Mouse (Mus musculus) heart, postnatal 14 days (tissue): Measurements from ENCODE around the gene Ahnak. TPM values are rescaled to one million over a fixed set of nuclear protein-coding genes. Genes with fewer than 3 reads are reported as not detected.
"Not testable (repeated sequence)": the region's sequence is repeated elsewhere in the genome, so short reads cannot be mapped to it uniquely, and the experiment has no call there.

Experiments used
- DNase-seq, 2 experiments: peaks; one replicate each; pipeline ENCODE4 v3.0.0; 2021 to 2022
- intact Hi-C: fragments of 180-260 bp; cut with DNase I; formaldehyde crosslinking; loops from one replicate; pipeline ENCODE4 v1.15.1; 2025
- total RNA-seq, 2 experiments: library from RNA; stranded (reverse); gene quantifications; 2 replicates each; pipeline ENCODE4 v1.2.3; 2021

Gene Ahnak
- total RNA-seq, 2 experiments from 2014 or later = 288 to 310 TPM

DNA sequence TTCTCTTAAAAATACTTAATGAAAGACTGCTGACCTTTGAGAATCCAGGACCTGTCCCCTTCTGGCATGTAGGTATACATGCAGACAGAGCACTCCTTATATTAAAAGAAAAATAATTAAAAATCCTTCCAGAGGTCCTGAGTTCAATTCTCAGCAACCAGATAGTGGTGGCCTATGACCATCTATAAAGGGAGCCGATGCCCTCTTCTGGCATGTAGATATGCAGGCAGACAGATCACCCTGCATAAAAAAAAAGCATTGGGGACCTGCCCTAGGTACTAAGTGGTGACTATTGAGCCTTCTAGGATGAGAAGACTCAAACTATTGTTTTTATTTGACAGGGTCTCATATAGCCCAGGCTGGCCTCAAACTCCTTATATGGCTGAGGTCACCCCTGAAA, 119.5 kb downstream of the Ahnak start:
- no peak for DNase-seq
- intact Hi-C loops = loop anchor here (10.0 kb wide), 1 partner anchor 384 kb away; the partner anchor contains the start of gene Slc3a2

DNA sequence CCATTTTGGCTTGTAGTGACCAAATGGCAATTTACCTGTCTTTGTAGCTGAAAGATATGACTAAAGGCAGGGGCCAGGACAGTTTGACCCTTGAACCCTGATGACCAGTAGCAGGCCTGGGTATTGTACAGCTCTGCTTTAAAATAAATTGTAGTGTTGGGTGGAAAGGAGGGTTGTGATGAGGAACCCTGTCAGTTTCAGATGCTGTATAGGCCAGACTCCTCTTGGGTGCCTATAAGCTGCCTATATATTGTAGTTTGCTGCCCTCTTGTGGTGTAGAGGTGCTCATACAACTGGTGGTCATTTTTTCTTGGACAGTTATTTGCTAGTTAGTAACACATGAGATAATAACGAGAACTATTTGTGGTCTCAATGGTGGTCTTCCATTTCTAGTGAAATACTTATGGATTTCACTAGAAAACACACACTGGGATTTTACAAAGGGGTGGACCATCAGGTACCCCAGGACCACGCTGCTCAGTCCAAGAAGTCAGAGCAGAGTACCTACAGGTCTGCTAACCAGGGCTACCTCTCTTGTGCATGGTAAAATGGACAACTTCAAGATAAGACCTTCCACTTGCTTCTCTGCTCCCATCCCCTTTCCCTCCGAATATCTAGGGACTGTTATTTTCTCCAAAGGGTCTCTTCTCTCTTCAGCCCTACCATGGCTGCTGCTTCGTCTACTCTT, 121.2 kb downstream of the Ahnak start:
- intact Hi-C loops = loop anchor here (1.0 to 2.0 kb wide), 2 partner anchors 134 to 254 kb away; no protein-coding TSS in a partner anchor
- DNase-seq = peak; percentile 11 to 58

DNA sequence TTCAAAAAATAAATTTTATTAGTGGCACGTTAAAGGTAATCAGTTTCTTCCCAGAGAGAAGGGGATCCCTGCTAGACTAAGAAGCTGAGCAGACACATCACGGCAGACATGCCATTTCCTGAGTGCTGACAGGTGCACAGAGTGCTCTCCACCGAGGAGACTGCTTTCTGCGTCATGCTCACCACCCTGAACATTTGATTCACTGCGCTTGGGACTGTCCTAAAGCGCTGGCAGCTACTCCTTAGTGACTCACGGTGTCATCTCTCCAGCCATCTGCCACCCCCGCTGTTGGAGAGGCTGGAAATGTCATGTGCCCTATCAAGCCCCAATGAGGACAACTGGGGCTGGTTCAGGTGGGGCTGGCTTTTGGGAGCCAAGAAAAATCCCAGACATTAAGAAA, 123.0 kb downstream of the Ahnak start:
- no peak for DNase-seq
- intact Hi-C loops = no loop called here

- intact Hi-C loops = no loop called here
- no peak for DNase-seq
Observed at GRCm38 (mm10) chr19:9116268-9116667, 127.2 kb downstream of the Ahnak start.

DNA sequence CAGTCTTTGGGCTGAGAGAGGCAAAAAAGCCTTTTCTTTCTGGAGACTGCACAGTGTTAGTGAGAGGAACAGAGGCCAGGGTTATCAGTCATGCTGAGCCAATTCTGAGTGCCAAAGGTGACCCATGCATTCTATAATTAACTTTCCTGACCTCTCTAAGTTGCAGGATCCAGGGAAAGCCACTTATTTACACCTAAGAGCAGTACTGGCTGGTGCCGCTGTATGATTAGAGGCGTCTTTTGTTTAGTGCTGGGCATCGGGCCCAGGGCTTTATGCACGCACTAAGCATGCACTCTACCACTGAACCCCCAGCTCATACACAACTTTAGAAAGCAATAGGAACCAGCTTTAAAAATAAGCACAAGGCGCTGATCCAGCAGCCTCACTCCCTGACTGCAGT, 128.2 kb downstream of the Ahnak start:
- no peak for DNase-seq
- intact Hi-C loops = no loop called here

DNA sequence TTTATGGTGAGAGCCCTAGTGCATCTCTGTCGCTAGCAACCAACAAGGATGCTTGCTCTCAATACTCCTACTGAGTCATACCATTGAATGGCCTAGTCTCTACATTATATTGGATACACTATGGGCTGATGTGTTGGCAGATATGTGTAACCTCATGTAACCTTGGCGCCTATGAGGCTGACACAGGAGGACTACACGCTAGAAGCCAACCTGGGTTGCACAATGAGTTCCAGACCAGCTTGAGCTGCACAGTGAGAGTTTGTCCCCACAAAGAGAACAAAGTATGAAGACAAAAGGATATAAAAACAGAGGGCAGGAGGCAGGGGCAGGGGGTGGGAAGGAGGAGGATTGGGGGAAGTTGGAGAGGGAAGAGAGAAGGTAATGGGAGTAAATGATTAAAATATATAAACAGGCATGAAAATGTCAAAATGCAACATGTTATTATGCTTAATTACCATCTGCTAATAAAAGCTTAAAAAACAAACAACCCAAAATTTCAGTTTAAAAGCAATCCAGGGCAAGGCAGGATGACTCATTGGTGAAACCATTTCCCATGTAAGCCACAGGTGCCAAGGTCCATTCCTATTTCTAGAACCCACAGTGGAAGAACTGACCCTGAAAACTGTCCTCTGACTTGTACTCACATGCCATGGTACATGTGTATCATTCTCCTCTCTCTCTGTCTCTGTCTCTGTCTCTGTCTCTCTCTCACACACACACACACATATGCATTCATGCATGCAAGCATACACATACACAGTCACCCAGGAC, 130.8 kb downstream of the Ahnak start:
- intact Hi-C loops = no loop called here

GRCm38 (mm10) chr19:9122390-9122789, 133.3 kb downstream of the Ahnak start:
- intact Hi-C loops = no loop called here

More for the DNA sequence above, 130.8 kb downstream of the Ahnak start:
- no peak for DNase-seq

DNA sequence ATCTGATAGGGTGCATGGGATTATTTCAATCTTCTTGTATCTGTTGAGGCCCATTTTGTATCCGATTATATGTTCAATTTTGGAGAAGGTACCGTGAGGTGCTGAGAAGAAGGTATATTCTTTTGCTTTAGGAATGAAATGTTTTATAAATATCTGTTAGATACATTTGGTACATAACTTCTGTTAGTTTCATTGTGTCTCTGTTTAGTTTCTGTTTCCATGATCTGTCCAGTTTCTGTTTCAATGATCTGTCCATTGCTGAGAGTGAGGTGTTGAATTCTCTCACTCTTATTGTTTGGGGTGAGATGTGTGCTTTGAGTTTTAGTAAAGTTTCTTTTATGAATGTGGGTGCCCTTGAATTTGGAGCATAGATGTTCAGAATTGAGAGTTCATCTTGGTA, 134.9 kb downstream of the Ahnak start:
- intact Hi-C loops, DNase-seq: not testable (repeated sequence)

More at GRCm38 (mm10) chr19:9122390-9122789, 133.3 kb downstream of the Ahnak start:
- DNase-seq = no peak

Other genes starting within 250 kb of the Ahnak start
- gene 1700092M07Rik, start 248.6 kb upstream of the Ahnak start, total RNA-seq = under 1 TPM in 1 of 2 experiments, not detected in 1; 0.95 TPM
- 10 to 100 TPM; 37.4 to 40.5 TPM for gene Stx5a, start 247.9 kb upstream of the Ahnak start, total RNA-seq
- 10 to 100 TPM; 59.3 to 59.5 TPM for gene Nxf1, start 232.2 kb upstream of the Ahnak start, total RNA-seq
- gene Tmem223, start 218.3 kb upstream of the Ahnak start, total RNA-seq = 100 to 1,000 TPM; 110 to 121 TPM
- 10 to 100 TPM; 15.7 to 17.9 TPM for gene Tmem179b, start 214.8 kb upstream of the Ahnak start, total RNA-seq
- gene Taf6l, start 202.9 kb upstream of the Ahnak start, total RNA-seq = 1 to 10 TPM; 7.2 to 8.9 TPM
- 10 to 100 TPM; 53.9 to 63.0 TPM for gene Polr2g, start 190.7 kb upstream of the Ahnak start, total RNA-seq
- 1 to 10 TPM; 1.2 to 2.3 TPM for gene Zbtb3, start 186.7 kb upstream of the Ahnak start, total RNA-seq
- 10 to 100 TPM; 15.1 to 15.4 TPM for gene Ttc9c, start 170.0 kb upstream of the Ahnak start, total RNA-seq
- 10 to 100 TPM; 48.5 to 51.1 TPM for gene Hnrnpul2, start 169.3 kb upstream of the Ahnak start, total RNA-seq
- gene AC129217.1, start 159.5 kb upstream of the Ahnak start, total RNA-seq = not detected
- 10 to 100 TPM; 21.3 to 28.0 TPM for gene Bscl2, start 151.8 kb upstream of the Ahnak start, total RNA-seq
- not detected for gene Gng3, start 150.1 kb upstream of the Ahnak start, total RNA-seq
- gene Lrrn4cl, start 138.5 kb upstream of the Ahnak start, total RNA-seq = 1 to 10 TPM; 3.4 to 5.4 TPM
- 100 to 1,000 TPM; 109 to 116 TPM for gene Ubxn1, start 117.8 kb upstream of the Ahnak start, total RNA-seq
- 10 to 100 TPM; 53.3 to 53.8 TPM for gene Uqcc3, start 108.4 kb upstream of the Ahnak start, total RNA-seq
- 1 to 10 TPM; 3.9 to 6.1 TPM for gene Lbhd1, start 105.6 kb upstream of the Ahnak start, total RNA-seq
- gene Gm49403, start 105.4 kb upstream of the Ahnak start, total RNA-seq = not detected
- gene 1810009A15Rik, start 100.4 kb upstream of the Ahnak start, total RNA-seq = 10 to 100 TPM; 16.0 to 16.4 TPM
- gene Gm49416, start 100.4 kb upstream of the Ahnak start, total RNA-seq = 1 to 10 TPM in 1 of 2 experiments, not detected in 1; 1.2 TPM
- 10 to 100 TPM; 12.3 to 12.9 TPM for gene Ints5, start 96.3 kb upstream of the Ahnak start, total RNA-seq
- 10 to 100 TPM; 60.6 to 63.7 TPM for gene Ganab, start 91.2 kb upstream of the Ahnak start, total RNA-seq
- gene B3gat3, start 68.9 kb upstream of the Ahnak start, total RNA-seq = 10 to 100 TPM; 37.1 to 38.0 TPM
- 10 to 100 TPM; 12.4 to 12.7 TPM for gene Rom1, start 59.9 kb upstream of the Ahnak start, total RNA-seq
- 10 to 100 TPM; 12.5 to 16.2 TPM for gene Eml3, start 59.7 kb upstream of the Ahnak start, total RNA-seq
- gene Mta2, start 47.4 kb upstream of the Ahnak start, total RNA-seq = 10 to 100 TPM; 42.1 to 44.8 TPM
- gene Tut1, start 35.4 kb upstream of the Ahnak start, total RNA-seq = 1 to 10 TPM; 7.6 TPM
- 100 to 1,000 TPM; 220 to 273 TPM for gene Eef1g, start 22.2 kb upstream of the Ahnak start, total RNA-seq
- gene Scgb1a1, start 98.7 kb downstream of the Ahnak start, total RNA-seq = 100 to 1,000 TPM in 1 of 2 experiments, not detected in 1; 233 TPM
- 10 to 100 TPM; 20.0 to 29.3 TPM for gene Asrgl1, start 146.4 kb downstream of the Ahnak start, total RNA-seq